Mouse (Mus musculus) G1E (cell line): ENCODE measurements around the gene Ugt1a7c. TPM values are rescaled to one million over a fixed set of nuclear protein-coding genes. Genes with fewer than 3 reads are reported as not detected.

Experiments used
- ATAC-seq: 2 replicates; pipeline ENCODE4 v1.8.0; 2016; ENCODE audit warnings: mild to moderate bottlenecking; ENCODE audit not compliant: insufficient number of reproducible peaks, poor library complexity, low FRiP score, severe bottlenecking; ENCODE audit errors: extremely low read depth
- DNase-seq: peaks from one replicate; pipeline ENCODE4 v3.0.0; 2012; ENCODE audit warnings: low spot score
- H3K27me3 ChIP-seq: 2 replicates; pipeline ENCODE4 v1.6.1; 2012; ENCODE audit warnings: mild to moderate bottlenecking, low read length, inconsistent platforms; ENCODE audit not compliant: insufficient read depth
- H3K36me3 ChIP-seq: replicated peaks from 2 replicates; pipeline ENCODE3; 2012; ENCODE audit warnings: mild to moderate bottlenecking, inconsistent platforms
- H3K4me1 ChIP-seq: 2 replicates; pipeline ENCODE4 v1.6.1; 2012; ENCODE audit warnings: low read depth, low read length, inconsistent platforms, mixed read lengths; ENCODE audit not compliant: insufficient read depth
- H3K4me3 ChIP-seq: 2 replicates; pipeline ENCODE4 v1.5.1; 2012; ENCODE audit warnings: low read depth, mild to moderate bottlenecking, inconsistent platforms, low read length, moderate library complexity, mixed read lengths
- H3K9me3 ChIP-seq: replicated peaks from 2 replicates; pipeline ENCODE4 v1.6.1; 2012; ENCODE audit warnings: inconsistent platforms
- CTCF ChIP-seq: IDR thresholded peaks from 2 replicates; pipeline ENCODE4 v1.5.1; 2012; ENCODE audit warnings: low read depth, low read length, inconsistent platforms, mixed read lengths
- GATA1 ChIP-seq: IDR thresholded peaks from 2 replicates; pipeline ENCODE4 v1.6.1; 2012; ENCODE audit warnings: borderline replicate concordance, low read length, inconsistent platforms, mixed read lengths
- GATA2 ChIP-seq: IDR thresholded peaks from 2 replicates; pipeline ENCODE4 v1.6.1; 2012; ENCODE audit warnings: low read depth, low read length, inconsistent platforms, borderline replicate concordance
- POLR2AphosphoS5 ChIP-seq: IDR thresholded peaks from 2 replicates; pipeline ENCODE4 v1.6.1; 2012; ENCODE audit warnings: low read depth, low read length, inconsistent platforms; ENCODE audit not compliant: insufficient replicate concordance
- TAL1 ChIP-seq: conservative IDR thresholded peaks from 2 replicates; pipeline ENCODE4 v1.6.1; 2012; ENCODE audit warnings: low read depth, low read length, inconsistent platforms, mixed read lengths
- polyA plus RNA-seq: library from polyadenylated mRNA; stranded (reverse); fragments of >175 nt; gene quantifications from 2 replicates; pipeline ENCODE4 v1.2.3, GENCODE M21; 2012
- total RNA-seq, 2 experiments: library from RNA; stranded (forward) in 1 of 2; stranded (reverse) in 1 of 2; fragments of 200-1000 nt in 1 of 2; fragments of >200 nt in 1 of 2; fragmentation: Nextera tagmentation in 1 of 2; gene quantifications; 2 replicates each; pipeline ENCODE4 v1.2.3; 2014 to 2017

Gene Ugt1a7c
- total and polyA plus RNA-seq, 3 experiments, result 0.18 to 4.5 (median 0.30) TPM

DNA sequence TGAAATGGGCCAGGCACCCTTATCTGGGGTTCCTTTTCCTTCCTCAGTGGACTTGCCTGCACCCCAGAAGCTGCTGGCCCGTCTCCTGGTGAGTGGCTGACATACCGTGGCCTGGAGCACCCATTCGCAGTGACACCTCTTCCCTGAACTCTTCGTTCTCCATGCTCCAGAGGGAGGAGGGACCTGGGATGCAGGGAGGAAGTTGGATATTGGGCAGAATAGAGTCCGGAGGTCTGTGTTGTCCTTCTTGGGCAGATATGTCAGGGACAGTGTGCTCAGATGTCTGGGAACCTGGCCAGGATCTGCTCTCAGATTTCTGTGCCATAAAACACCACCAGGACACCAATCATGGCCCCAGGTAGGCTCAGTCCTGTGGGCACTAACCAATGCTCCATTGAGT is 145.2 kb downstream of the Ugt1a7c start:
- DNase-seq (no peak), ATAC-seq (no peak)
- H3K4me1 ChIP-seq, result no peaks in the 10 kb centered on the region
- peaks cover 8% of the 10 kb centered on the region; the same call in 1 of the 2 replicates for H3K27me3 ChIP-seq
- H3K4me3 ChIP-seq, result no peak overlapping the region
- TF ChIP-seq TAL1, result no peak
- TF ChIP-seq CTCF, result no peak
- no peak for TF ChIP-seq GATA1
- no peak for TF ChIP-seq POLR2AphosphoS5
- H3K9me3 ChIP-seq, result peaks cover 5% of the 10 kb centered on the region; the same call in 1 of the 2 replicates
- no peaks in the 10 kb centered on the region for H3K36me3 ChIP-seq

DNA sequence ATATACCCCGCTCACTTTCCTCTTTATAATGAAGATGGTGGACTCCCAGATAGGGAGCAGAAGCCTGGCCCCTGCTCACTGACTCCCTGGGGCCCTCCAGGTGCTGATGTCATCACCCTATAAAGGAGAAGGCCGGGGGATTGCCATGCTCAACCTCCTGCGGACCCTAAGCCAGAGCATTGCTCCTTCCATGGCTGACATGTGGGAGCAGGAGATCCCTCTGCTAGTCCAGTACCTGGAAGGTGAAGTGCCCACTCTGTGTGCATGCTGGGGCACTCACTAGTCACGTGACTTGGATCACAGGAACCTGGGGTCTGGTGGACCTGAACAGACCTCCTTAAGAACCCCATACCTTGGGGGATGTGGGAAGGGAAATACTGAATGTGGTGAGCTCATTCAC is 145.7 kb downstream of the Ugt1a7c start:
- H3K36me3 ChIP-seq, result no peaks in the 10 kb centered on the region
- H3K9me3 ChIP-seq, result peaks cover 5% of the 10 kb centered on the region; the same call in 1 of the 2 replicates
- peaks cover 6% of the 10 kb centered on the region for H3K27me3 ChIP-seq
- DNase-seq (no peak), ATAC-seq (no peak)
- no peak for TF ChIP-seq TAL1
- no peak for TF ChIP-seq CTCF
- TF ChIP-seq GATA1, result no peak
- no peak for TF ChIP-seq GATA2
- TF ChIP-seq POLR2AphosphoS5, result no peak
- H3K4me1 ChIP-seq, result no peaks in the 10 kb centered on the region
- H3K4me3 ChIP-seq, result no peak overlapping the region

DNA sequence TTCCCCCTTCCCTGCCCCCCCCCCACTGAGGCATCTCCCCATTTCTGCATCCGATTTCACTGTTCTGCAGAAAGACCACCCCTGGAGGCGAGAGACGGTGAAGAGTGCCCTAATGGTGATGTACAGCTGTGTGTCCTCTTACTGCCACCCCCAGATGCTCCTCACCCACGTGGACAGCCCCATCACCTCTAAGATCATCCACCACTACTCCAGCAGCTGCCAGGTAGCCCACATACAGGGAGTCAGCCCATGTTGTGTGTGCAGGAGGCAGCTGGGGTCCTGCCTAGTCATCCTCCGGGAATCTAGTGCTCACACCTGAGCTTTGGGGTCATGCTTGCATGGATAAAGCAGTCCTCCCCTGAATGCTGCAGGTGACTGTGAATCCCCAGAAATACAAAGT is 149.0 kb downstream of the Ugt1a7c start:
- ATAC-seq (no peak), DNase-seq (no peak)
- TF ChIP-seq CTCF (no peak), GATA2 (no peak)
- H3K4me1 ChIP-seq, result no peaks in the 10 kb centered on the region
- no peak overlapping the region for H3K4me3 ChIP-seq
- no peaks in the 10 kb centered on the region for H3K36me3 ChIP-seq
- H3K27me3 ChIP-seq, result peaks cover 9% of the 10 kb centered on the region
- peaks cover 2% of the 10 kb centered on the region; the same call in 1 of the 2 replicates for H3K9me3 ChIP-seq

DNA sequence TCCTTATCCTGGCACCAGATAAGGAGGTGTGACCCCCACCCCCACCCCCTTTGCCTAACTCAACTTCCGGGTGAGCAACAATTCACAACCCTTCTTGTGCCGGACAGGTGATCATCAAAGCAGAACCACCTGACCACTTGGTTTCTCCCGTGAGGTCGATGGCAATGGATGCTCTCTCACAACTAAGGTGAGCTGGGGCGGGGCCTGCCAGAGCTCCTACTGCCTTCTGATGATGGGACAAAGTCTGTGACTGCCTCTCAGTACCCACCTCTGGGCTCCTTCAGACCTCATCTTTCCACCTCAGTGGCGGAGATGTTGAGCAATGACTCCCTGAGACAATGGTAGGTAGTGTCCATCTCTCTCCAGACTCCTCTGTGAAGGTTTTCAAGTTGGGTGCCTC is 151.0 kb downstream of the Ugt1a7c start:
- DNase-seq, result no peak
- H3K4me3 ChIP-seq, result no peak overlapping the region
- H3K4me1 ChIP-seq, result no peaks in the 10 kb centered on the region
- no peak for ATAC-seq
- H3K27me3 ChIP-seq, result peaks cover 17% of the 10 kb centered on the region
- no peaks in the 10 kb centered on the region for H3K36me3 ChIP-seq
- peaks cover 2% of the 10 kb centered on the region; the same call in 1 of the 2 replicates for H3K9me3 ChIP-seq
- TF ChIP-seq TAL1 (no peak), GATA2 (no peak), CTCF (no peak), GATA1 (no peak), POLR2AphosphoS5 (no peak)

DNA sequence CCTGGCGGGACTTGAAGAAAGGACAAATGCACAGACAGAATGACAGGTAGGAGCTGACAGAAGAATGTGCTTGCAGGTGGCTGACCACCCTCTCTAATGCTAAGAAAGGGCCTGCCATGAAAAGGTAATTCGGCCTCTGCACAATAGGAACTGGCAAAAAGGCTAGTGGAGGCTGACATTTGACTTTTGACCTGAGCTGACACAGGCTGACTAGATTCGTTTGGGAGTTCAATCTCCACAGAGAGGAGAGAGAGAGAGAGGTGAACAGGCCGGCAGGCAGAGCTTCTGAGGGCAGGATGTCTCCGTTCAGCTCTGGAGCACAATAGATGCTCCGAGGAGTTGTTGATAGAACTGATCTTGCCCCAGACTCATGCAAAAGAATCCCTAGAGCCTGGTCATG is 151.5 kb downstream of the Ugt1a7c start:
- no peak for TF ChIP-seq CTCF
- TF ChIP-seq POLR2AphosphoS5, result no peak
- no peak for TF ChIP-seq GATA1
- TF ChIP-seq GATA2, result no peak
- TF ChIP-seq TAL1, result no peak

DNA sequence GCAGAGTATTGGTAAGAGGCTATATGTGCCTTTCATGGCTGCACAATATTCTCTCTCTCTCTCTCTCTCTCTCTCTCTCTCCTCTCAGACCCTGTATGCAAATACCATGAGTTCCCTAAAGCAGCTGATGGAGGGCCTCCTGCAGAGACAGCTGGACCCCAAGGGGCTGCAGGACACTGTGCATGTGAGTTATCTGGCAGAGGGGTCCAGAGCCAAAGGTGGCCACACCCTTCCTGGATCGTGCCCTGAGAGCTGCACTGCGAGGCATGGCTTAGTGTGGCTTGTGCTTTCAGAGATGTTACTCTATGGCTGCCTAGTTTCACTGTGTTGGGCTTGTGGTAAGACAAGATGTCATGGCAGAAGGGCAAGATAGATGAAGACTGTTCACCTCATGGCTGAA is 152.8 kb downstream of the Ugt1a7c start:
- TF ChIP-seq POLR2AphosphoS5 (no peak), GATA1 (no peak), CTCF (no peak), TAL1 (no peak), GATA2 (no peak)
- no peak for DNase-seq
- ATAC-seq, result no peak
- Histone ChIP-seq H3K36me3 (no peaks in the 10 kb centered on the region), H3K4me3 (no peak overlapping the region), H3K4me1 (no peaks in the 10 kb centered on the region), H3K9me3 (peaks cover 2% of the 10 kb centered on the region; the same call in 1 of the 2 replicates), H3K27me3 (peaks cover 28% of the 10 kb centered on the region)

More for the DNA sequence above, 151.5 kb downstream of the Ugt1a7c start:
- Histone ChIP-seq H3K4me3 (no peak overlapping the region), H3K9me3 (peaks cover 2% of the 10 kb centered on the region; the same call in 1 of the 2 replicates), H3K36me3 (no peaks in the 10 kb centered on the region), H3K4me1 (no peaks in the 10 kb centered on the region), H3K27me3 (peaks cover 22% of the 10 kb centered on the region)
- no peak for ATAC-seq
- no peak for DNase-seq
